Mouse (Mus musculus) testis, adult 2 months (tissue): ENCODE measurements around the gene Pcgf1.

Source experiments
- CTCF ChIP-seq: fragments of 200-500 bp; IDR thresholded peaks from 2 replicates; pipeline ENCODE4 v1.5.1; 2012; ENCODE audit warnings: low read depth, mild to moderate bottlenecking, inconsistent platforms, low read length, moderate library complexity; ENCODE audit not compliant: control insufficient read depth, insufficient read depth, insufficient replicate concordance
- POLR2A ChIP-seq: fragments of 200-500 bp; IDR thresholded peaks from 2 replicates; pipeline ENCODE4 v1.6.1; 2012; ENCODE audit warnings: low read depth, mild to moderate bottlenecking, inconsistent platforms, low read length, moderate library complexity; ENCODE audit not compliant: control insufficient read depth

GRCm38 (mm10) chr6:83117616-83118015 lies 39.9 kb downstream of the Pcgf1 start:
- TF ChIP-seq CTCF (no peak), POLR2A (no peak)
